Mouse (Mus musculus) hindbrain, embryonic 13.5 days (tissue): ENCODE data around the gene Aldh16a1. TPM values are rescaled to one million over a fixed set of nuclear protein-coding genes. Genes with fewer than 3 reads are reported as not detected.
A peak's percentile ranks its signal among the peaks of the same experiment; 100 is the strongest.
"Not testable (repeated sequence)": the region's sequence is repeated elsewhere in the genome, so short reads cannot be mapped to it uniquely, and the experiment has no call there.

Source experiments
- ATAC-seq: fragments of 200-750 bp; cut with Nextera tagmentation; 2 replicates; pipeline ENCODE4 v1.8.0; 2017; ENCODE audit warnings: moderate TSS enrichment; ENCODE audit not compliant: low FRiP score
- H3K27ac ChIP-seq: fragments of 300-500 bp; sonication (generic); 2 replicates; pipeline ENCODE4 v1.5.1; 2015; ENCODE audit warnings: inconsistent platforms, mild to moderate bottlenecking, moderate library complexity
- H3K27me3 ChIP-seq: fragments of 300-500 bp; sonication (generic); 2 replicates; pipeline ENCODE4 v1.6.1; 2015; ENCODE audit warnings: mild to moderate bottlenecking, inconsistent platforms
- H3K36me3 ChIP-seq: fragments of 300-500 bp; sonication (generic); 2 replicates; pipeline ENCODE4 v1.6.1; 2015; ENCODE audit warnings: mild to moderate bottlenecking, inconsistent platforms
- H3K4me1 ChIP-seq: fragments of 300-500 bp; sonication (generic); replicated peaks from 2 replicates; pipeline ENCODE4 v1.6.1; 2015; ENCODE audit warnings: inconsistent platforms
- H3K4me2 ChIP-seq: fragments of 300-500 bp; sonication (generic); 2 replicates; pipeline ENCODE4 v1.6.1; 2015; ENCODE audit warnings: inconsistent platforms, mild to moderate bottlenecking, moderate library complexity
- H3K4me3 ChIP-seq: fragments of 300-500 bp; sonication (generic); 2 replicates; pipeline ENCODE4 v1.5.1; 2015; ENCODE audit warnings: mild to moderate bottlenecking, inconsistent platforms
- H3K9ac ChIP-seq: fragments of 300-500 bp; sonication (generic); 2 replicates; pipeline ENCODE4 v1.6.1; 2015; ENCODE audit warnings: mild to moderate bottlenecking, inconsistent platforms
- H3K9me3 ChIP-seq: fragments of 300-500 bp; sonication (generic); 2 replicates; pipeline ENCODE4 v1.6.1; 2016; ENCODE audit warnings: inconsistent platforms
- WGBS: fragments of 180-500 bp; shearing (Covaris S2); methylation state at CpG from one replicate; pipeline ENCODE4 v1.1.7; 2015; 5-methylcytosine and 5-hydroxymethylcytosine counted together
- polyA plus RNA-seq: library from polyadenylated mRNA; unstranded; fragments of >200 nt; fragmentation: Nextera tagmentation; extraction: Ambion mirVana; gene quantifications from 2 replicates; pipeline ENCODE4 v1.2.1, GENCODE M21; 2015

Aldh16a1 gene
- polyA plus RNA-seq, 1 experiment from 2014 or later = 24.5 TPM

DNA sequence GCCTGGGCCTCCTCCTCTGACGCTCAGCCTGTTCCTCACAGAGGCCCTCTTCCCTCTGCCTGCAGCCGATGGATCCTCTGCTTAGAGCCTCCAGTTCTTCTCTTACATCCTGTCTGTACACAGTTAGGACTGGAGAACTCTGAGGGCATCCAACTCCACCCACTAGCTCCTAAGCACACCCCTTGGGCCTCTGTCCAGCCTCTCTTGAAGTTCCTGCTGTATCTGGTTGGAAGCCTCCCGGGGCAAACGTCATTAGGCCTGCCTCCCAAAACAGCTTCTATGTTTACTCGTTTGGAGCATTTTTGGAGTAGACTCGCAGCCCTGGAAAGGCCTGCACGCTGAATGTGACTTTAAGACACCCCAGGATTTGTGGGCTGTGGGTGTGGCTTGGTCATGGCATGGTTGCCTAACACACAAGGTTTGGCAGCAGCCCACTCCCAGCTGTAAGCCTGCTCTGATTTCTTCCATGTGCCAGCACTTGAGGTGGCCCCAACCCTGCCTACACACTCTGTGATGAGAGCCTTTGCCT lies 50.7 kb downstream of the Aldh16a1 start, which contains the start of gene Fcgrt:
TSS of gene Fcgrt (minus strand) at position 200 of the 529 bp plus-strand sequence.
- peaks cover 4% of the 10 kb centered on the region; the same call in 1 of the 2 replicates for H3K4me1 ChIP-seq
- H3K9ac ChIP-seq = peak within 1 kb of the TSS; percentile 24; the same call in 1 of the 2 replicates
- whole genome bisulfite sequencing = 76% methylated on average over 7 of the region's 7 CpGs
- H3K4me2 ChIP-seq = no peak within 1 kb of the TSS
- no peaks in the 10 kb centered on the region for H3K36me3 ChIP-seq
- ATAC-seq = no peak
- H3K27me3 ChIP-seq = no peaks in the 10 kb centered on the region
- H3K4me3 ChIP-seq = peak within 1 kb of the TSS; percentile 9; the same call in 1 of the 2 replicates
- H3K27ac ChIP-seq = no peak within 1 kb of the TSS
- no peaks in the 10 kb centered on the region for H3K9me3 ChIP-seq

- 80% methylated on average over 9 of the region's 9 CpGs for WGBS
- Histone ChIP-seq H3K4me2 (no peak overlapping the region), H3K4me3 (peak overlapping the region; percentile 9; the same call in 1 of the 2 replicates)
Measured at GRCm38 (mm10) chr7:45102940-45103585, 51.3 kb downstream of the Aldh16a1 start.

GRCm38 (mm10) chr7:45102441-45102840 lies 51.9 kb downstream of the Aldh16a1 start:
- ATAC-seq = no peak
- Histone ChIP-seq H3K9ac (no peak overlapping the region), H3K27ac (no peak overlapping the region), H3K4me1 (peaks cover 4% of the 10 kb centered on the region; the same call in 1 of the 2 replicates), H3K4me3 (no peak overlapping the region), H3K27me3 (no peaks in the 10 kb centered on the region), H3K9me3 (no peaks in the 10 kb centered on the region), H3K4me2 (no peak overlapping the region), H3K36me3 (no peaks in the 10 kb centered on the region)
- 87% methylated on average over 11 of the region's 11 CpGs for WGBS

More at GRCm38 (mm10) chr7:45102940-45103585, 51.3 kb downstream of the Aldh16a1 start:
- H3K36me3 ChIP-seq = no peaks in the 10 kb centered on the region
- H3K4me1 ChIP-seq = peaks cover 4% of the 10 kb centered on the region; the same call in 1 of the 2 replicates
- H3K9ac ChIP-seq = peak overlapping the region; percentile 24; the same call in 1 of the 2 replicates
- ATAC-seq = no peak
- H3K9me3 ChIP-seq = no peaks in the 10 kb centered on the region
- H3K27ac ChIP-seq = no peak overlapping the region
- H3K27me3 ChIP-seq = no peaks in the 10 kb centered on the region

DNA sequence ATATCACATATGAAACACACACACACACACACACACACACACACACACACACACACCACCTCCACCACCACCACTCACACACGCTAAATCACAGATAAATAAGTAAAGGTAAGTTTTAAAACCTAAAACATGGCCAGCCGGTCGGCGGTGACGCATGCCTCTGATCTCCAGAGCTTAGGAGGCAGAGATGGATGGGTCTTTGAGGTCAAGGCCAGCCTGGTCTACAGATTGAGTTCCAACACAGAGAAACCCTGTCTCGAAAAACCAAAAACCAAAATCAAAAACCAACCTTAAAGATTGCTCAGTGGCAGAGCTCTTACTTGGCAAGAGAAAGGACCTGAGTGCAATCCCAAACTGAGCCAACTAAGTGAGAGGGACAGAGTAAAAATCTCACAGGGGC lies 54.3 kb downstream of the Aldh16a1 start:
- H3K27me3 ChIP-seq = no peaks in the 10 kb centered on the region
- WGBS = 93% methylated on average over 6 of the region's 6 CpGs
- H3K27ac ChIP-seq = no peak overlapping the region
- no peak for ATAC-seq
- no peaks in the 10 kb centered on the region for H3K9me3 ChIP-seq
- no peak overlapping the region for H3K9ac ChIP-seq
- no peak overlapping the region for H3K4me2 ChIP-seq
- H3K36me3 ChIP-seq = no peaks in the 10 kb centered on the region
- H3K4me3 ChIP-seq = no peak overlapping the region
- no peaks in the 10 kb centered on the region for H3K4me1 ChIP-seq

- H3K9ac ChIP-seq = no peak overlapping the region
- H3K9me3 ChIP-seq = no peaks in the 10 kb centered on the region
- no peak overlapping the region for H3K4me3 ChIP-seq
- H3K4me1 ChIP-seq = no peaks in the 10 kb centered on the region
- no peaks in the 10 kb centered on the region for H3K36me3 ChIP-seq
- H3K27ac ChIP-seq = no peak overlapping the region
- WGBS = 92% methylated on average over 8 of the region's 8 CpGs
- no peaks in the 10 kb centered on the region for H3K27me3 ChIP-seq
- no peak overlapping the region for H3K4me2 ChIP-seq
- ATAC-seq = no peak
Measured at GRCm38 (mm10) chr7:45098541-45099240, 55.7 kb downstream of the Aldh16a1 start.

DNA sequence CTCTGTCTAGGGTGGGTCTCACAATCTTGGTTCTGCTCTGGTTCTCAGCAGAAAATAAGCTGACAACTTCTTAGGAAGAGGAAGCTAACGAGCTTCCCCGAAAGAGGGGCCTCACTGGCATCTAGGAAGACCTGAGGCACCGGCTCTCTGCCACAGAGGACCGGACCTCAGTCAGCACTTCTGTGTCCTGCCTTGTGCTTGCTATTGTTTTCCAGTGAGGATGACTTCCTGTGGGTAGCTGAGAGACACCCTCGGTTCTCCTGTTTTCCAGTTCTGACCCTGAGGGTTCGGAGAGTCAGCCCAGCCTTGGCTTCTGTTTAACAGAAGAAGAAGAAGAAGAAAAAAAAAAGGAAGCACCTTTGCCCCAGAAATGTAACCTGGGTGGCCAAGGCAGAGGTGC lies 56.9 kb downstream of the Aldh16a1 start:
- no peak for ATAC-seq
- no peak overlapping the region for H3K4me3 ChIP-seq
- no peak overlapping the region for H3K9ac ChIP-seq
- no peak overlapping the region for H3K27ac ChIP-seq
- no peak overlapping the region for H3K4me2 ChIP-seq
- H3K36me3 ChIP-seq = no peaks in the 10 kb centered on the region
- WGBS = 74% methylated on average over 6 of the region's 6 CpGs
- 0 out of 2 replicates have a peak, but pooled peaks cover 7% of the 10 kb centered on the region for H3K4me1 ChIP-seq
- H3K9me3 ChIP-seq = no peaks in the 10 kb centered on the region
- no peaks in the 10 kb centered on the region for H3K27me3 ChIP-seq

- not testable (repeated sequence) for H3K27me3 ChIP-seq, H3K27ac ChIP-seq, ATAC-seq, H3K4me2 ChIP-seq, H3K9ac ChIP-seq, H3K4me3 ChIP-seq, H3K9me3 ChIP-seq, H3K36me3 ChIP-seq
- H3K4me1 ChIP-seq = peaks cover 18% of the 10 kb centered on the region; the same call in 1 of the 2 replicates
- 94% methylated on average over 14 of the region's 14 CpGs for WGBS
Measured at GRCm38 (mm10) chr7:45095965-45096364, 58.4 kb downstream of the Aldh16a1 start.

DNA sequence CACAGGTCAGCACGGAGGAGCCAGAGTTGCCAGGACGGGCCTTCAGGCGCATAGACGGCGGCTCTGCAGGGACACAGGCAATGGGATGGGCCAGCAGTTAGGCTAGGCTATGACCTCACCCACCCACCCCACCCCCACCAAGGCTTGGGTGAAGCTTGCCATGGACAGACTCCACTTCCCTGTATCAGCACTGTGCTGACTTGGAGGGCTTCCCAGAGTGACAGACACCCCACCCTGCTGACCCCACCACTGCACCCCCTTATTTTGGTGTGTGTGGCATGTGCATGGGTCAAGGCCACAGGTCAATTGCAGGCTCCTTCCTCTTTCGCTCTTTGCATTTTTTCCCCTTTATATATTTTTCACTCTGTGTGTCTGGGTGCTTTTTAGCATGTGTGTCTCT lies 59.0 kb downstream of the Aldh16a1 start:
- Histone ChIP-seq H3K9ac (no peak overlapping the region), H3K36me3 (no peaks in the 10 kb centered on the region)
- WGBS = 80% methylated on average over 6 of the region's 6 CpGs

GRCm38 (mm10) chr7:45094121-45094520 lies 60.3 kb downstream of the Aldh16a1 start:
- Histone ChIP-seq H3K27me3 (peaks cover 4% of the 10 kb centered on the region; the same call in 1 of the 2 replicates), H3K27ac (no peak overlapping the region), H3K4me2 (no peak overlapping the region), H3K9ac (no peak overlapping the region), H3K4me3 (no peak overlapping the region), H3K4me1 (peaks cover 19% of the 10 kb centered on the region; the same call in 1 of the 2 replicates), H3K9me3 (no peaks in the 10 kb centered on the region), H3K36me3 (no peaks in the 10 kb centered on the region)
- 50% methylated on average over 7 of the region's 7 CpGs for WGBS
- no peak for ATAC-seq

More for the DNA sequence above, 59.0 kb downstream of the Aldh16a1 start:
- ATAC-seq = no peak
- Histone ChIP-seq H3K4me1 (peaks cover 19% of the 10 kb centered on the region; the same call in 1 of the 2 replicates), H3K27me3 (peaks cover 4% of the 10 kb centered on the region; the same call in 1 of the 2 replicates), H3K27ac (no peak overlapping the region), H3K4me2 (no peak overlapping the region), H3K9me3 (no peaks in the 10 kb centered on the region), H3K4me3 (no peak overlapping the region)

- no peak for ATAC-seq
- 41% methylated on average over 15 of the region's 18 CpGs for WGBS
- Histone ChIP-seq H3K36me3 (no peaks in the 10 kb centered on the region), H3K4me2 (no peak overlapping the region), H3K9me3 (no peaks in the 10 kb centered on the region), H3K4me3 (no peak overlapping the region), H3K27ac (no peak overlapping the region), H3K9ac (no peak overlapping the region), H3K27me3 (peaks cover 4% of the 10 kb centered on the region; the same call in 1 of the 2 replicates), H3K4me1 (peaks cover 19% of the 10 kb centered on the region; the same call in 1 of the 2 replicates)
Measured at GRCm38 (mm10) chr7:45093516-45093905, 60.9 kb downstream of the Aldh16a1 start.

DNA sequence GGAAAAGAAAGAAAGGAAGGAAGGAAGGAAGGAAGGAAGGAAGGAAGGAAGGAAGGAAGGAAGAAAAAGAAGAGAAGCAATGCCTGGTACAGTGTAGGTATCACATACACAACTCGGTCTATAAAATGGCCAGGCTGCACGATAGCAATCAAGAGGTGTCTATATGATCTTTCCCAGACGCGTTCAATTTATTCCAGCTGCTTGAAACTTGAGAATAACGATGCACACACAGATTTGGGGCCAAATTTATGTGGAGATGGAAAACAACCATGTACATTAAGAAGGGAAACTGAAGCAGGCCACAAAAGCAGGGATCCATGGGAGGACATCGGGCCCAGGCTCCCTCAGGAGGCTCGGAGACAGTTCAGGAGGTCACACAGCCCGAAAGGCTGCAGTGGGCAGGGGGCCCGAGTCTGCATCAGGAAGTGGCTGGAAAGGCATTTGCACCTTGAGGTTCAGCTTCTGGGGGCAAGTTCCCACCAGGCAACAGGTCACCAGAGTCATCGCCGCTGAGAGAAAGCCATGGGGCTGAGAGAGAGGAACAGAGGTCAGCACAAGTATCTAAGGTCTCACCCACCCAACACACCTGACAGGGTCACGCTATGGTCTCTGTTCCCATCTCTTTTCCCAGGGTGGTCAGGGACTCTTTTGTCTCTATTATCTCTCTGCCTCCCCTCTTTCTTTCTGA lies 61.4 kb downstream of the Aldh16a1 start:
- 64% methylated on average over 12 of the region's 12 CpGs for WGBS

More for the DNA sequence above, 61.4 kb downstream of the Aldh16a1 start:
- ATAC-seq = no peak
- H3K27me3 ChIP-seq = peaks cover 4% of the 10 kb centered on the region; the same call in 1 of the 2 replicates
- no peaks in the 10 kb centered on the region for H3K36me3 ChIP-seq
- no peaks in the 10 kb centered on the region for H3K9me3 ChIP-seq
- H3K4me1 ChIP-seq = peaks cover 19% of the 10 kb centered on the region; the same call in 1 of the 2 replicates
- no peak overlapping the region; the same call in 1 of the 2 replicates for H3K27ac ChIP-seq
- no peak overlapping the region for H3K4me3 ChIP-seq
- H3K4me2 ChIP-seq = no peak overlapping the region
- H3K9ac ChIP-seq = no peak overlapping the region
